Mouse (Mus musculus) megakaryocyte, embryonic 14.5 days (primary cell): ENCODE results near the gene Akna. TPM values are rescaled to one million over a fixed set of nuclear protein-coding genes. Genes with fewer than 3 reads are reported as not detected.

Source experiments
- H3K27me3 ChIP-seq: replicated peaks from 2 replicates; pipeline ENCODE3; 2012; ENCODE audit warnings: inconsistent platforms
- H3K36me3 ChIP-seq: replicated peaks from 2 replicates; pipeline ENCODE3; 2012; ENCODE audit warnings: low read length, inconsistent platforms, mixed read lengths
- H3K4me1 ChIP-seq: 2 replicates; pipeline ENCODE4 v1.6.1; 2012; ENCODE audit warnings: inconsistent platforms
- H3K4me3 ChIP-seq: replicated peaks from 2 replicates; pipeline ENCODE3; 2012; ENCODE audit warnings: moderate library complexity, mild to moderate bottlenecking, inconsistent platforms
- H3K9me3 ChIP-seq: 2 replicates; pipeline ENCODE4 v1.6.1; 2012; ENCODE audit warnings: inconsistent platforms
- FLI1 ChIP-seq: IDR thresholded peaks from 2 replicates; pipeline ENCODE4 v1.6.1; 2012; ENCODE audit warnings: low read length, inconsistent platforms, mixed read lengths
- GATA1 ChIP-seq: IDR thresholded peaks from 3 replicates; pipeline ENCODE4 v1.6.1; 2012; ENCODE audit warnings: mixed read lengths, low read length, inconsistent platforms, borderline replicate concordance
- polyA plus RNA-seq: library from polyadenylated mRNA; stranded (reverse); fragments of >175 nt; gene quantifications from 2 replicates; pipeline ENCODE4 v1.2.3, GENCODE M21; 2012; ENCODE audit warnings: low replicate concordance; ENCODE audit not compliant: insufficient read depth

Gene Akna
- polyA plus RNA-seq, 1 experiment = 12.0 TPM

DNA sequence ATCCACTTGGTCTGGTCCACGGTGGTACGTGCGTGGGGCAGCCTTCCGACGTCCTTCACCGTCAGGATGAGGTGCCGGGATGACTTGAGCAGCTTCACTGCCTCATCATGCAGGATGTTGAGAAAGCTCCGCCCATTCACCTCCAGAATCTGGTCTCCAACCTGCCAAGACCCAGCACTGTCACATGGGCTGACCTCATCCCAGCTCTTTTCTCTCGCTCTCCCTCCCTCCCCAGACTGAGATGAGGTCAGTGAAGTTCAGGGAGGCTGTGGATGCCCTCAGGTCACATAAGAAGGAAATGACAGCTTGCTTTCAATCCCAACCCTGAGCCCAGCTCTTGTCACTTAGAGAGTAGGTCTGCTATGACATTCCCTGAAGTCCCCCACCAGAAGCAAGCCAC, 32.2 kb upstream of the Akna start:
- Histone ChIP-seq H3K4me1 (no peaks in the 10 kb centered on the region), H3K36me3 (no peaks in the 10 kb centered on the region), H3K4me3 (no peak overlapping the region), H3K27me3 (peaks cover 22% of the 10 kb centered on the region), H3K9me3 (peaks cover 27% of the 10 kb centered on the region)
- TF ChIP-seq FLI1 (no peak), GATA1 (no peak)

GRCm38 (mm10) chr4:63431098-63431497, 27.9 kb upstream of the Akna start:
- H3K9me3 ChIP-seq = no peaks in the 10 kb centered on the region
- no peak overlapping the region for H3K4me3 ChIP-seq
- peaks cover 25% of the 10 kb centered on the region for H3K27me3 ChIP-seq
- no peak for TF ChIP-seq GATA1
- no peak for TF ChIP-seq FLI1
- no peaks in the 10 kb centered on the region for H3K4me1 ChIP-seq
- H3K36me3 ChIP-seq = no peaks in the 10 kb centered on the region

GRCm38 (mm10) chr4:63430357-63430756, 27.2 kb upstream of the Akna start:
- Histone ChIP-seq H3K9me3 (no peaks in the 10 kb centered on the region), H3K4me3 (no peak overlapping the region), H3K36me3 (no peaks in the 10 kb centered on the region), H3K27me3 (peaks cover 26% of the 10 kb centered on the region), H3K4me1 (no peaks in the 10 kb centered on the region)
- TF ChIP-seq FLI1 (no peak), GATA1 (no peak)

DNA sequence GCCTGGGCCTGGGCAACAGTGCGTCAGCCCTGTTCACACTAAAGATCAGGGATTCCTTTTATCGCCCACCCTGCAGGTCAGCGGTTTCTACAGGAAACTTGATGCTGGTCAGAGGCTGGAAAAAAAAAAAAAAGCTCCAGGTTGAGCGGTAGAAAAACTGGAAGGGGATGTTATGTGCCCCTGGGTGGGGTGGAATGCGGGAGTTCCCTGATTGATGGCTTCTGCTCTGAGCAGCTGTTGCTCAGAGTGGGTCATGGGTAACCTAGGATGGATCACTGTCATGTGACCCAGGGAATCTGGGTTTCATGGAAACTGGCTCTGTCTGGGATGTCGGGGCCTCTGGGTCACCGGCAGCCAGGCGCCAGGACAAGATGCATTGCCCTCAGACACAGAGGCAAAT, 23.2 kb upstream of the Akna start:
- Histone ChIP-seq H3K4me1 (peaks cover 8% of the 10 kb centered on the region; the same call in 1 of the 2 replicates), H3K36me3 (no peaks in the 10 kb centered on the region), H3K4me3 (no peak overlapping the region), H3K27me3 (peaks cover 44% of the 10 kb centered on the region), H3K9me3 (0 out of 2 replicates have a peak, but pooled peaks cover 3% of the 10 kb centered on the region)
- TF ChIP-seq GATA1 (no peak), FLI1 (no peak)

- H3K36me3 ChIP-seq = no peaks in the 10 kb centered on the region
- H3K4me1 ChIP-seq = peaks cover 8% of the 10 kb centered on the region; the same call in 1 of the 2 replicates
- H3K27me3 ChIP-seq = peaks cover 53% of the 10 kb centered on the region
- 0 out of 2 replicates have a peak, but pooled peaks cover 3% of the 10 kb centered on the region for H3K9me3 ChIP-seq
- TF ChIP-seq FLI1 = no peak
- no peak for TF ChIP-seq GATA1
- H3K4me3 ChIP-seq = no peak overlapping the region
These were observed 20.7 kb upstream of the Akna start for GRCm38 (mm10) chr4:63423811-63424210.

- Histone ChIP-seq H3K9me3 (0 out of 2 replicates have a peak, but pooled peaks cover 3% of the 10 kb centered on the region), H3K4me3 (no peak overlapping the region), H3K4me1 (peaks cover 8% of the 10 kb centered on the region; the same call in 1 of the 2 replicates), H3K36me3 (no peaks in the 10 kb centered on the region), H3K27me3 (peaks cover 58% of the 10 kb centered on the region)
- TF ChIP-seq GATA1 = no peak
- no peak for TF ChIP-seq FLI1
These were observed 20.1 kb upstream of the Akna start for GRCm38 (mm10) chr4:63423231-63423630.

- TF ChIP-seq GATA1 = no peak
- no peak for TF ChIP-seq FLI1
- peaks cover 8% of the 10 kb centered on the region; the same call in 1 of the 2 replicates for H3K4me1 ChIP-seq
- peaks cover 76% of the 10 kb centered on the region for H3K27me3 ChIP-seq
- no peaks in the 10 kb centered on the region for H3K36me3 ChIP-seq
- H3K9me3 ChIP-seq = 0 out of 2 replicates have a peak, but pooled peaks cover 3% of the 10 kb centered on the region
- no peak overlapping the region for H3K4me3 ChIP-seq
These were observed 17.2 kb upstream of the Akna start for GRCm38 (mm10) chr4:63420143-63420920.

- no peaks in the 10 kb centered on the region for H3K36me3 ChIP-seq
- H3K27me3 ChIP-seq = peaks cover 77% of the 10 kb centered on the region
- no peaks in the 10 kb centered on the region for H3K9me3 ChIP-seq
- H3K4me3 ChIP-seq = no peak overlapping the region
- H3K4me1 ChIP-seq = no peaks in the 10 kb centered on the region
- TF ChIP-seq GATA1 (no peak), FLI1 (no peak)
These were observed 15.1 kb upstream of the Akna start for GRCm38 (mm10) chr4:63418270-63418669.

GRCm38 (mm10) chr4:63417318-63417957, 14.3 kb upstream of the Akna start:
- Histone ChIP-seq H3K9me3 (no peaks in the 10 kb centered on the region), H3K4me1 (no peaks in the 10 kb centered on the region), H3K27me3 (peaks cover 73% of the 10 kb centered on the region), H3K4me3 (no peak overlapping the region), H3K36me3 (no peaks in the 10 kb centered on the region)
- TF ChIP-seq GATA1 = no peak
- no peak for TF ChIP-seq FLI1

- Histone ChIP-seq H3K9me3 (no peaks in the 10 kb centered on the region), H3K4me3 (no peak overlapping the region), H3K4me1 (peaks cover 11% of the 10 kb centered on the region), H3K27me3 (peaks cover 69% of the 10 kb centered on the region), H3K36me3 (no peaks in the 10 kb centered on the region)
- no peak for TF ChIP-seq GATA1
- no peak for TF ChIP-seq FLI1
These were observed 11.8 kb upstream of the Akna start for GRCm38 (mm10) chr4:63414951-63415350.
